Mouse (Mus musculus) CD4-positive helper T cell, adult 2 months (primary cell): ENCODE results near the gene Zbtb40.

ENCODE experiments used
- DNase-seq: peaks from one replicate; pipeline ENCODE4 v3.0.0-alpha.2; 2012; ENCODE audit warnings: low read depth, missing footprints, low spot score

Gene Zbtb40

DNA sequence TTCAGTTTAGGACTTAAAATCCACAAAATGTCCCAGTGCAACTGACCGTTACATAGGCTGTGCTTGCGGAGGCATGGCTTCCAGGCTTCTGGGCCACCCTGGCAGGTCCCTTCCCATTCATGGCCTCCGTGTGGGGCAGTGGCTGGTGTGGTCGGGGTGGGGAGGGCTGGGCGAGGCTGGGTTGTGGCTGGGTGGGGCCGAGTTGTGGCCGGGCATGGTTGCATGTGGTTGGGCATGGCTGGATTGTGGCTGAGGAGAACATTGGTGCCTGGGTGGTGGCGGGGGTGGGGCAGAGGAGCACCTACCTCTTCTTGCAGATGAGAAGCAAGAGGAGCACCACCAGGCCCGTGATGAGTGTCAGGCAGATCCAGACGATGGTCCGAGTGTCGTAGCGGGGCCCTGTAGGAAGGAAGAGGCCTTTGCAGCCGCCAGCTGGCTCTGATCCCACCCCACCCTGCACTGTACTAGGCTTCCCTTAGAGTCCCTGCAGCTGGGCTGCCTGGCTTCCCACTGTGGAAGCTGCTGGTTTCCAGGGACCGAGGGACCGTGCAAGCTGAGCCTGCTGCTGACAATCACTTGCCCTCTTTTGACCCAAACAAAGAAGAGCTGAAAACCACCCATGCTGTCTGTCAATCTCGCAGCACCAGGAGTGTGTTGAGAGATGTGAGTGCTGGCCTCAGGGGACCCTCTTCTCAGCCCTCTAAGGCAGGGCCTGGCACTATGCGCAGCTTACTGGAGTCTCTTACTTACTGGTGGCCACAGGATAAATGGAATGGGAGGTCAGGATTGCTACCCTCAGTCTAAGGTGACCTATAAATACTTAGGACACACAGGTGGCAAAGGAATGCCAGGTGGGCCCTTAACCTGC is 113.6 kb downstream of the Zbtb40 start:
- DNase-seq, result no peak

DNA sequence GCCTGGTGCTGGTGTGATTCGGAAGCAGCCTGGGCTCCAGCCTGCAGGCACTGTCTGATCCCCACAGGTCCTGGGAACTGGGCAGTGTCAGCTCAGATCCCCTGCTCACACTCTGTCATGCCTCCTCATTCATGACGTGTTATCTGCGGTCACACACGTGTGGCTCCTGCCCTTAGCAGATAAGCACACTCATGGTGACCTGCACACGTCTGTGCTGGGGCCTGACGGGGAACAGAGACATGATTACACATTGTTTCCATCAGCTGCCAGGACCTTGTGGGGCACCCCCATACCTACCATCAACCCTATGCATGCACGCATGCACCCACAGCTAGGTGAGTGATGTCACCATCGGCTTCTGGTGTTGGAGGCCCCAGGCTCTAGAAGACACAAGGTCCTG is 118.1 kb downstream of the Zbtb40 start:
- no peak for DNase-seq
